Mouse (Mus musculus) forebrain, embryonic 14.5 days (tissue): ENCODE data around the gene Ccnd2. TPM values are rescaled to one million over a fixed set of nuclear protein-coding genes. Genes with fewer than 3 reads are reported as not detected.

ENCODE experiments used
- ATAC-seq: fragments of 200-750 bp; cut with Nextera tagmentation; 2 replicates; pipeline ENCODE4 v1.8.0; 2017; ENCODE audit warnings: mild to moderate bottlenecking, moderate library complexity
- DNase-seq: peaks from one replicate; pipeline ENCODE4 v3.0.0-alpha.2; 2015; ENCODE audit warnings: low spot score
- H3K27ac ChIP-seq: fragments of 300-500 bp; sonication (generic); 2 replicates; pipeline ENCODE4 v1.5.1; 2014; ENCODE audit warnings: low read depth, mild to moderate bottlenecking, control low read depth, low read length, moderate library complexity
- H3K27me3 ChIP-seq: fragments of 300-500 bp; sonication (generic); replicated peaks from 2 replicates; pipeline ENCODE4 v1.6.1; 2014; ENCODE audit warnings: low read length, control low read depth, mixed read lengths; ENCODE audit not compliant: control insufficient read depth, insufficient read depth
- H3K36me3 ChIP-seq: fragments of 300-500 bp; sonication (generic); 2 replicates; pipeline ENCODE4 v1.6.1; 2014; ENCODE audit warnings: low read length, control low read depth; ENCODE audit not compliant: control insufficient read depth, insufficient read depth
- H3K4me1 ChIP-seq: fragments of 300-500 bp; sonication (generic); 2 replicates; pipeline ENCODE4 v1.6.1; 2014; ENCODE audit warnings: antibody characterized with exemption, low read length, control low read depth; ENCODE audit not compliant: control insufficient read depth, insufficient read depth
- H3K4me2 ChIP-seq: fragments of 300-500 bp; sonication (generic); 2 replicates; pipeline ENCODE4 v1.6.1; 2014; ENCODE audit warnings: mild to moderate bottlenecking, control low read depth, low read length
- H3K4me3 ChIP-seq: fragments of 300-500 bp; sonication (generic); 2 replicates; pipeline ENCODE4 v1.5.1; 2014; ENCODE audit warnings: low read depth, low read length, control low read depth
- H3K9ac ChIP-seq: fragments of 300-500 bp; sonication (generic); 2 replicates; pipeline ENCODE4 v1.6.1; 2014; ENCODE audit warnings: mild to moderate bottlenecking, low read length, control low read depth, moderate library complexity
- H3K9me3 ChIP-seq: fragments of 300-500 bp; sonication (generic); replicated peaks from 2 replicates; pipeline ENCODE4 v1.6.1; 2016; ENCODE audit warnings: low read length, control low read depth, mixed read lengths; ENCODE audit not compliant: control insufficient read depth
- WGBS: fragments of 180-500 bp; shearing (Covaris S2); extraction: QIAGEN DNeasy Blood & Tissue Kit; methylation state at CpG from one replicate; pipeline ENCODE4 v1.1.7; 2014; 5-methylcytosine and 5-hydroxymethylcytosine counted together
- polyA plus RNA-seq: library from polyadenylated mRNA; unstranded; fragments of >200 nt; fragmentation: Nextera tagmentation; extraction: Ambion mirVana; gene quantifications from 2 replicates; pipeline ENCODE4 v1.2.1, GENCODE M21; 2014

The Ccnd2 gene
- 1,278 and 1,343 TPM in 2 replicates for polyA plus RNA-seq

DNA sequence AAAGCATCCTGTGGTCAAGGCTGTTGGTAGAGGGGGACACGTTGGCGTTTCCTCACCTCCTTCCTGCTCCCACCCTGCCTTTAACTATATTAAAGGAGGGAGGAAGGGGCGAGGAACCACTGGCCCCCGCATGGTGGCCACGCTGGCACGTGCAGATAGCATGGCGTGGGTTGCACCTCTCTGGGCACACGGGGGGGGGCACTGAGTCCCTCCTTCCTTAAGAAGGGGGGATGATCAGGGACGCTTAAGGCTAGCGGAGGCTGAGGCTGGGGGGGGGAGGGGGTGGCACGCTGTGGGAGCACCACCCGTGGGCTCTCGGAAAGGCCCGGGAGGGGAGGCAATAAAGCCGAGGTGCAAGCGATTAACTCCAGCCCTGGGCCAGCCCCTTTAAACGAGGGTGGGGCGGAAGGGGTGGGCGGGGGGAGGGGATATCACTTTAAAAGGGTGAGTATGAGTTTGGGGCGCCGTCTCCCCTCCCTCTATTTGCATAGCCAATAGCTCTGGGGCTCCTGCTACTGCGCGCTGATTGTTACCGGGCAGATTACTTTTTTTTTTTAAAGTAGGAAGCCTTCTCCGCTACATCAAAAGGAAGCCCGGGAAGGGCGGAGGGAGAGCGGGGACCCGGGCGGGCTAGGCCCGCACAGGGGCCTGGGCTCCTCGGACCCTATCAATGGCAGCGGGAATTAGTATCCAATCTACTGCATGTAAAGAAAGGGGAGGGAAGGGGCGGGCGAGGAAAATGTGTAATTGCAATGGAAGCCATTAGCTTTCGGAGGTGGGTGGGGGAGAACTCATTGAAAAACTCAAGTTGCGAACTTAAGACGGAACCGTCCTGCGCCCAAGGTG lies at the start of gene Ccnd2:
Gene Ccnd2 (minus strand): TSS at position 88 of the 846 bp plus-strand sequence.
- H3K9ac ChIP-seq: peak within 1 kb of the TSS; percentile 68
- DNase-seq (peak; percentile 90), ATAC-seq (peak; percentile 50)
- H3K4me2 ChIP-seq: peak within 1 kb of the TSS; percentile 76
- H3K27ac ChIP-seq: peak within 1 kb of the TSS; percentile 82
- H3K4me1 ChIP-seq: peaks cover 24% of the 10 kb centered on the region
- peak within 1 kb of the TSS; percentile 56 for H3K4me3 ChIP-seq
- WGBS: under 1% methylated on average over 39 of the region's 40 CpGs
- H3K27me3 ChIP-seq: peaks cover 34% of the 10 kb centered on the region
- H3K9me3 ChIP-seq: no peaks in the 10 kb centered on the region
- H3K36me3 ChIP-seq: no peaks in the 10 kb centered on the region

DNA sequence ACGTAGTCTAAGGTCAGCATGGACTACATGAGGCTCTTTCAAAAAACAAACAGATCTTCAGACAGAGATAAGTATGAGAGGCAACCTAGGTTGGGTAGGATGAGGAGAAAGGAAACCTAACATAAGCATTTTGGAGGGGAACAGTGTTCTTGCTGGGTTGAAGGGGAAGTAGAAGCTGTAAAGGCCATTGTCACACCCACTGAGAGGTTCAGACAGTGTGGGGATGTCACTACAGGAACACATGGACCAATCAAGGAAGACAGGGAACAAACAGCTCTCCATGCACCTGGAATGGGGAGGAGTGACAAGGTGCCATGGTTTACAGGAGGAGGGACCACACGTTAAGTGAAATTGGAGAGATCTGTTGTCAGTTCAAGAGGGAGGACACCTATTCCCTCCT lies 45.0 kb upstream of the Ccnd2 start:
- H3K36me3 ChIP-seq: no peaks in the 10 kb centered on the region
- H3K9ac ChIP-seq: no peak overlapping the region
- ATAC-seq (no peak), DNase-seq (no peak)
- no peak overlapping the region for H3K4me3 ChIP-seq
- H3K9me3 ChIP-seq: no peaks in the 10 kb centered on the region
- no peaks in the 10 kb centered on the region for H3K4me1 ChIP-seq
- no peaks in the 10 kb centered on the region for H3K27me3 ChIP-seq
- H3K4me2 ChIP-seq: no peak overlapping the region
- 96% methylated on average over 2 of the region's 2 CpGs for WGBS
- no peak overlapping the region for H3K27ac ChIP-seq

DNA sequence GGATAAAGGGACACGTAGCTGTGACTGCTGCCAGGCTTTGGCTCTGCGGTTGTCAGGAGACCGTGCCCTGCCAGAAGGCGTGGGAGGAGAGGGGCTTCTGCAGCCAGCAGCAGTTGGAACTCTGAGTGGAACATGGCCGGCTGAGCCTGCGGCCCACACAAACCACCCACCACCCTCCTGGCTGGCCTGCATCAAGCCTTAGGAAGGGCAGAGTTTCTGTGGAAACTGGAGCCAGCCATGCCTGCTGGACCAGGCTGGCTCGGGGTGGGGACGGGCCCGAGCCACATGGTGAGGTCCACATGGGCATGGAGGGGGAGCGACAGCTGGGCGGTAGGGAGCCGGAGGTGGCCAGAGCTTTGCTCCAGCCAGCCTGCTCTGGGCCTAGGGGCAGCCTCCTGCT lies 29.3 kb upstream of the Ccnd2 start:
- whole genome bisulfite sequencing: 78% methylated on average over 12 of the region's 12 CpGs

DNA sequence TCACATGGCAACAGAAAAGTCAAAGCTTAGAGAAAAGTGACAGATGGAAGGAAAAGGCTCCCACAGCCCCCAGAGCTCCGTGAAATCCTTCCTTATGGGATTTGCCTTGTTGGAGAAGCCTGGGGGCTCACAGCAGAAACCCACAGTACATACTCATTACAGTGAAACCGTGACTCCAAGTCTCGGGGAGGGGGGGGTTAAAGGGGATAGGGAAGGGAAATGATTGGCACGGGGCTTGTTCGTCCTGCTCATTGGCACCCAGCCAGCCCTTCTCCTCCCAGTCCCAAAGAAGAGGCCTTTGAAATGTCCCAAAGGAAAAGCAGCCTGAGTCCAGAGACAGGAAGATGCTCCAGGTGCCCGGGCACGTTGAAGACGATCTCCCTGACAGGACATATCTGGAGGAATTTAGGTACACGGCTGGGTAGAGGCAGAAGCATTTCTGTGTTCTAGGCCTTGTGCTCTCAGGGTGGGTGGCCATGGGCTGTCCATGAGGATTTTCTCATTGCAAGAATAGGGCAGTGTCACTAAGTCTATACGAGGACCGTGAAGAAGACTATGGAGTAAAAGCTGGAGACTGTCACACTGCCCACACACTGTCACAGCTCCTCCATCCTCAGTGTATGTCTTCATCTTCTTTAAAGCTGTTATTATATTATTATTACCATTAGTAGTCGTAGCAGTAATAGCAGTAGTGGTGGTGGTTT lies 27.2 kb upstream of the Ccnd2 start:
- H3K4me2 ChIP-seq: no peak overlapping the region
- H3K9me3 ChIP-seq: no peaks in the 10 kb centered on the region
- no peak overlapping the region for H3K9ac ChIP-seq
- H3K36me3 ChIP-seq: no peaks in the 10 kb centered on the region
- DNase-seq (peak; percentile 37), ATAC-seq (no peak)
- H3K4me1 ChIP-seq: peaks cover 7% of the 10 kb centered on the region; the same call in 1 of the 2 replicates
- no peak overlapping the region for H3K27ac ChIP-seq
- no peaks in the 10 kb centered on the region for H3K27me3 ChIP-seq
- H3K4me3 ChIP-seq: no peak overlapping the region
- 43% methylated on average over 12 of the region's 12 CpGs for WGBS

More for the DNA sequence above, 29.3 kb upstream of the Ccnd2 start:
- DNase-seq (no peak), ATAC-seq (no peak)
- H3K4me1 ChIP-seq: peaks cover 7% of the 10 kb centered on the region; the same call in 1 of the 2 replicates
- no peak overlapping the region for H3K27ac ChIP-seq
- no peaks in the 10 kb centered on the region for H3K27me3 ChIP-seq
- H3K9ac ChIP-seq: no peak overlapping the region
- H3K4me3 ChIP-seq: no peak overlapping the region
- no peaks in the 10 kb centered on the region for H3K9me3 ChIP-seq
- H3K4me2 ChIP-seq: no peak overlapping the region
- no peaks in the 10 kb centered on the region for H3K36me3 ChIP-seq

DNA sequence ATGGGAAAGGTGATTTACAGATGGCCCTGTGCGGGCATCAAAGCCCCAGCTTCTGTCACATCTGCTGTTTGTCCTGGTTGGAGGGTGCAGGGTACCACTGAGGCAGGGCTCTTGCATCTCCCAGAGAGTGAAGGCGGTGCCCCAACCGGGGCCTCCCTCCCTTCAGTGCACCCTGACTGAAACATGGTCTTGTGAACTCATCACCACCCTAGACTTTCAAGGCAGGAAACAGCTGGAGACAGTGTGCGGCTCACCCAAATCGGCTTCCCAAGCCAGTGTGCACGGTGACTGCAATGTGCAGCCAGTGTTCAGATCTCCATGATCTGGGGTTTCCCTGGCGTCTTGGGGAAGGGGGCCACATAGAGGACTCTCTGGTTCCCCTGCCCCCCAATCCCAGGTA lies 26.0 kb upstream of the Ccnd2 start:
- no peaks in the 10 kb centered on the region for H3K36me3 ChIP-seq
- H3K4me3 ChIP-seq: no peak overlapping the region
- no peak overlapping the region for H3K4me2 ChIP-seq
- ATAC-seq (no peak), DNase-seq (no peak)
- no peaks in the 10 kb centered on the region for H3K9me3 ChIP-seq
- 90% methylated on average over 7 of the region's 7 CpGs for WGBS
- no peaks in the 10 kb centered on the region for H3K27me3 ChIP-seq
- peaks cover 7% of the 10 kb centered on the region; the same call in 1 of the 2 replicates for H3K4me1 ChIP-seq
- no peak overlapping the region for H3K27ac ChIP-seq
- H3K9ac ChIP-seq: no peak overlapping the region

- Histone ChIP-seq H3K4me3 (no peak overlapping the region), H3K9ac (no peak overlapping the region), H3K27me3 (no peaks in the 10 kb centered on the region), H3K4me1 (peaks cover 7% of the 10 kb centered on the region; the same call in 1 of the 2 replicates), H3K27ac (no peak overlapping the region), H3K36me3 (no peaks in the 10 kb centered on the region), H3K9me3 (no peaks in the 10 kb centered on the region), H3K4me2 (no peak overlapping the region)
- no peak for ATAC-seq
- DNase-seq: no peak
- 41% methylated on average over 4 of the region's 4 CpGs for WGBS
These were observed 25.4 kb upstream of the Ccnd2 start for GRCm38 (mm10) chr6:127177441-127177840.

GRCm38 (mm10) chr6:127172461-127172860 lies 20.5 kb upstream of the Ccnd2 start:
- Histone ChIP-seq H3K27ac (no peak overlapping the region), H3K36me3 (no peaks in the 10 kb centered on the region), H3K27me3 (no peaks in the 10 kb centered on the region), H3K4me1 (no peaks in the 10 kb centered on the region), H3K9me3 (no peaks in the 10 kb centered on the region), H3K4me3 (no peak overlapping the region), H3K9ac (no peak overlapping the region), H3K4me2 (no peak overlapping the region)
- 91% methylated on average over 11 of the region's 11 CpGs for WGBS
- ATAC-seq: no peak
- DNase-seq: no peak

DNA sequence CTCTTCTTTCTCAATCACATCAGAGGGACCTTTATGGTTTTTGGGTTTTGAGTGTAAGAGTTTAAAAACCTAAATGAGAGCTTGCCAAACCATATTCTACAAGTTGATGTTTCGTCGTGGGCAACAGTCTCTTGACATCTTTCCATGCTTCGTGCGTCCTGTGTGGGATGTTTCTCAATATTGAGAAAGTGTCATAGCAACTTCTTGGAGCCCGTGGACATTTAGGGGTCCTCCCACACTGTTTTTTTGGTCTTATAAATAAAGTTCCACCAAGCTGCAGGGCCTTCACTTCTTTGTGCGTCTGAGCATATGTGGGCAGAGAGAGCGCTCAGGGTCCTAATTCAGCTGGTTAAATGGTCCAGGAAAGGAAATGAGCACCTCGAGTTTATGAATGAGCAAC lies 18.7 kb upstream of the Ccnd2 start:
- no peak overlapping the region for H3K27ac ChIP-seq
- no peaks in the 10 kb centered on the region for H3K4me1 ChIP-seq
- ATAC-seq (no peak), DNase-seq (no peak)
- no peak overlapping the region for H3K9ac ChIP-seq
- no peaks in the 10 kb centered on the region for H3K27me3 ChIP-seq
- 90% methylated on average over 8 of the region's 8 CpGs for WGBS
- no peak overlapping the region for H3K4me2 ChIP-seq
- H3K9me3 ChIP-seq: no peaks in the 10 kb centered on the region
- H3K4me3 ChIP-seq: no peak overlapping the region
- H3K36me3 ChIP-seq: no peaks in the 10 kb centered on the region

- DNase-seq (no peak), ATAC-seq (no peak)
- Histone ChIP-seq H3K4me1 (no peaks in the 10 kb centered on the region), H3K36me3 (no peaks in the 10 kb centered on the region), H3K9me3 (no peaks in the 10 kb centered on the region), H3K27ac (no peak overlapping the region), H3K9ac (no peak overlapping the region), H3K4me2 (no peak overlapping the region), H3K27me3 (no peaks in the 10 kb centered on the region), H3K4me3 (no peak overlapping the region)
- WGBS: 66% methylated on average over 4 of the region's 4 CpGs
These were observed 13.7 kb upstream of the Ccnd2 start for GRCm38 (mm10) chr6:127165663-127166062.
